Mouse (Mus musculus) large intestine, adult 2 months (tissue): Measurements from ENCODE around the gene Mdga2. TPM values are rescaled to one million over a fixed set of nuclear protein-coding genes. Genes with fewer than 3 reads are reported as not detected.

Experiments used
- DNase-seq: peaks from one replicate; pipeline ENCODE4 v3.0.0-alpha.2; 2012; ENCODE audit warnings: low read depth, low spot score
- WGBS: fragments of 180-500 bp; shearing (Covaris S2); methylation state at CpG from one replicate; pipeline ENCODE4 v1.1.7; 2018; 5-methylcytosine and 5-hydroxymethylcytosine counted together
- polyA plus RNA-seq: library from polyadenylated mRNA; depleted of rRNA; stranded (reverse); fragments of >200 nt; gene quantifications from 2 replicates; pipeline ENCODE4 v1.2.3, GENCODE M21; 2012

Mdga2 gene
- polyA plus RNA-seq, 1 experiment: 0.06 TPM

GRCm38 (mm10) chr12:66734536-66734935, 487.8 kb downstream of the Mdga2 start:
- no peak for DNase-seq
- 71% methylated on average over 3 of the region's 3 CpGs for WGBS

DNA sequence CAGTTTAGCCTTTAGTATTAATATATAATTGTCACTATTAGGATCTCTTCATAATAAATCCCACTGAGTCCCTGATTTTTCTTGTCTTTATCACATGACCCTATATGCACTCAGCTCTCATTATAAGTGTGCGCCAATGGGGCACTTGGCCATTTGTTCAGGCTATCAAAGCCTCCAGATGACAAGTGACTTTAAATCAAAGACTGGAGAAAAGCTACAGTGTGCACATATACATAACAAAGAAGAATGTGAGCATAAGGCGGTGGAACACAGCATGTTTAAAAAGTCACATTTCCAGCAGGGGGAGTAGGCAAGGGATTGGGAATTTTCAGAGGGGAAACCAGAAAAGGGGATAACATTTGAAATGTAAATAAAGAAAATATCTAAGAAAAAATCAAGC, 497.9 kb downstream of the Mdga2 start:
- DNase-seq: no peak
- 81% methylated on average over 2 of the region's 2 CpGs for WGBS

DNA sequence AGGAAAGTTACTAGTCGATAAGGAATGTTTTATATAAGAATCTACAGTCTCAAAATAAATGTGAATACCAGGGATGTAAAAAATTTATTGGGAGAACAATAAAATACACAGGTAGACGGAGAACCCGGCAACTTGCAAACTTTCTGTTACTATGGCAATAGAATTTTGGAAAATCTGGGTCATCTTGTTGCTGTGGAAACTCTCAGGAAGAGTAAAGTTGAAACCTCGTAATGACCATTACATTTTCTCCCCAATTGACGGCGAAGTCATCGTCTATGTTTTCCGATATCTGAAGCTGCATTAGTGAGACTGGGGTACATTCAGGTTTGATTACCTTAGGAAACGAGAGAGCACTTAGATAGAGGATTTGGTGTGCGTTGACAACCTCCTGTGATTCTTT, 514.0 kb downstream of the Mdga2 start:
- 70% methylated on average over 10 of the region's 10 CpGs for whole genome bisulfite sequencing
- no peak for DNase-seq

- 20% methylated on average over 2 of the region's 2 CpGs for WGBS
Observed at GRCm38 (mm10) chr12:66707431-66707830, 514.9 kb downstream of the Mdga2 start.

GRCm38 (mm10) chr12:66705015-66705414, 517.3 kb downstream of the Mdga2 start:
- DNase-seq: no peak

More at GRCm38 (mm10) chr12:66707431-66707830, 514.9 kb downstream of the Mdga2 start:
- DNase-seq: no peak

- no peak for DNase-seq
- 86% methylated on average over 3 of the region's 3 CpGs for WGBS
Observed at GRCm38 (mm10) chr12:66702781-66703180, 519.6 kb downstream of the Mdga2 start.

- 69% methylated on average over 3 of the region's 3 CpGs for WGBS
- DNase-seq: no peak
Observed at GRCm38 (mm10) chr12:66679558-66679957, 542.8 kb downstream of the Mdga2 start.

GRCm38 (mm10) chr12:66648605-66649552, 573.5 kb downstream of the Mdga2 start:
- no peak for DNase-seq
- 76% methylated on average over 12 of the region's 12 CpGs for WGBS

DNA sequence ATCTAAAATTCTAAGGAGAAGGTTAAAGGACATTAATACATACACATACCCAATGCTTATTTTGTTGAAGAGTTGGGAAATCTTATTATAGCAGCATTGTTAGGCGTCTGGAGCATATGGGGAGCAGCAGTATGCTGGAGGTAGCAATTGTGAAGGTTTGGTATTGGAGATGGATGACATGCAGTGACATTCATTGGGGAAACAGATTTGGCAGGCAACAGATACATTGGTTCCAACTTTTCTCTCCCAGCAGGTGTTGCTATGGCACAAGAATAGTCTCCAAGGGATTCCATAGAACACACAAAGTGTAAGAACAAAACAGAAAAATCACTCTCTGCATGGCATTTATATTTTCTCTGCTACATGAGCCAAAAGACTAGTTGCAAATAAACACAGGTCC, 581.9 kb downstream of the Mdga2 start:
- DNase-seq: no peak
- 32% methylated on average over 1 of the region's 1 CpGs for WGBS

- DNase-seq: no peak
- 61% methylated on average over 3 of the region's 3 CpGs for WGBS
Observed at GRCm38 (mm10) chr12:66619944-66620343, 602.4 kb downstream of the Mdga2 start.

GRCm38 (mm10) chr12:66591617-66592230, 630.6 kb downstream of the Mdga2 start:
- DNase-seq: no peak
- 50% methylated on average over 1 of the region's 1 CpGs for WGBS

- DNase-seq: no peak
- WGBS: 92% methylated on average over 1 of the region's 1 CpGs
Observed at GRCm38 (mm10) chr12:66565396-66565795, 657.0 kb downstream of the Mdga2 start.

DNA sequence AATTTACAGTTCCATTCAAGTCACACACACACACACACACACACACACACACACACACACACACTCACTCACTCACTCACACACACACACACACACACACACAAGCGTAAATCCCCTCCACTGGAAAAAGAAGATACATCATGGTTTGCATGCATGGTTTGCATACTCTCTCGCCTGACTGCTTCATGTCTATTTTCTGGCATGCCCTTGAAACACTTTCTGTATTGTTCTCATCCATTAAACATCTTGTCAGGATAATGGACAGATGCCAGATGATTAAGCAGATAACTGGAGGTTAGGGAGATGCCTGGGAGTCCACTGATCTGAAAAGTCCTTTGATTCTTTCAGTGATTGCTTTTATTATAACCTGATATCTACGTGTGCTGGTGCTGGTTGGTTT, 665.5 kb downstream of the Mdga2 start:
- WGBS: 70% methylated on average over 3 of the region's 3 CpGs
- no peak for DNase-seq

- WGBS: 53% methylated on average over 2 of the region's 2 CpGs
- no peak for DNase-seq
Observed at GRCm38 (mm10) chr12:66556178-66556820, 666.0 kb downstream of the Mdga2 start.

DNA sequence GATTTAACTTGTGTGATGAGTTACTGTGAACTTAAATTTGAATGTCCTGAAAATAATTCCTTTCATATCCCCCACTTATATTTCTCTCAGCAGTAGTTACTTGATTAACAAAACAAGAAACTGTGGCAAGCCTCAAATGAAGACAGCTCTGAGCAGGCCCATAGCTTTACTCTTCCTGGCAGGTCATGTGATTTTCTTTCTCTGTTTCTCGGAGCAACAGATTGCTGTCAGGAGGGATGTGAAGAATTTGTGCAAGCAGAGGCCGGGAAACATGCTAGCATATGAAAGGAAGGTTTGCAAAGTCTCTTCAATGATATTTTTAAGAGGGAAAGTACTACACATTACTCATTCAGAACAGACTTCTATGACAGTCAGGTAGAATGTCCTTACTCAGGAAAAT, 697.4 kb downstream of the Mdga2 start:
- WGBS: 49% methylated on average over 2 of the region's 2 CpGs

GRCm38 (mm10) chr12:66499258-66499657, 723.1 kb downstream of the Mdga2 start:
- DNase-seq: no peak
- 52% methylated on average over 4 of the region's 4 CpGs for WGBS

More for the DNA sequence above, 697.4 kb downstream of the Mdga2 start:
- no peak for DNase-seq

DNA sequence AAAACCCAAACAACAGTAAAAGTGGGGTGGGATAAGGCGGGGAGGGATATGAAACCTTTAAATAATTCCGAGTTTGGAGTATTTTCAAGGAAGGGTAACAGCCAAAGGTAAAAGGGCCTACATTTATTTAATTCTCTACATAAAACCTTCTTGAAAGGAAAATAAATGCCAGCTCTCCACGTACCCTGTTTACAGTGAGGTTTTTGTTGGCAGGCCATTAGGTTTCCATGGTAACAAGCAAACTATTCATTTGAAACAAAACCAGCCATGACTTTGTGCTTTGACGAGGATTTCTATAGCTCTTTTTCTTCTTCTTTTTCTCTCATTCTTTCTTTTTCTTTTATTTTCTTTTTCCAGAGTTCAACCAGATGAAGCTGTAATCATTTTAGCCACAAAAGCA, 751.5 kb downstream of the Mdga2 start:
- 48% methylated on average over 4 of the region's 4 CpGs for WGBS
- DNase-seq: no peak

DNA sequence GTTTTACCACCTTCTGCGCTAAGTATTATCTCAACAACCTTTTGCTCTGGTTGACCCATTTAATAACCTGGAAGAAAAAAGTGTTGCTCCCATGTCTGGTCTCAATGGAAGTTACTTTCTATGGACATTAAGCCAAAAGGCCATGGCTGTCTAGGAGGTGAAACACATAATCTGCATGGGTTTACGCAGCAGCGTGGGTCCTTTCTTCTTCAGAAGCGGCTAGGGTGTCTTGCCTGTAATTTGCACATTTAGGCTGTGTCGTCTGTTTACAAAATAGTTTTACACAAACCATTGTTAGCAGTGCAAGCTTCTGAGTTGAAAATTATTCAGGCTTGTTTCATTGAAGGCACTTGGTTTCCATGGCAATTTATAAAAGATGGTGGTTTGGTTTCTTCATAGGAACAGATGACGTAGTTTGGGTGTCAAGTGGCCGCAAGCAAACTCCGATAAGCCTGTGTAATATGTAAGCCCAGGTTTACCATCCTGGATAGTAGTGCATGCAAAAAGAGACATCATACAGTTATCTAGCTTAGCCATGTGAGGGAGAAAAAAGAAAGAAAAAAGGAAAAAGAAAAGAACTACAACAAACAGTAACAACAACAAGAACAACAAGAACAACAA, 752.0 kb downstream of the Mdga2 start:
- WGBS: 88% methylated on average over 8 of the region's 8 CpGs
- no peak for DNase-seq

DNA sequence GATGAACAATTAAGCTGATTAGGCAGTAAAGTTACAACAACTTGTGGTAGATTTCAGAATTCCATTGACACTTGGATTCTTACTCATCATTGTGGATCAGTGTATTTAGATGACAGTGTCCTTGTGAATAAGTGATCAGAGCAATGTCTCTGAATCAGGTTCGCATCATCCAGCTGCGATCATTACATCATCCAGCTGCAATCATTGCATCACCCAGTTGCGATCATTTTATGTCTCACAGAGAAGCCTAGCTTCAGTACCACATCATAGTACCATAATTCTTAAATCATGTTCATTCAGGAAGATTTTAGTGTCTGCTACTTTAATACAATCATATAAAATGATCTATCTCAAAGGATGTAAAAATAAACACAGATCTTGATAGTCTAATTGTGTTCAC, 756.8 kb downstream of the Mdga2 start:
- 91% methylated on average over 3 of the region's 3 CpGs for WGBS
- no peak for DNase-seq

- DNase-seq: no peak
- WGBS: 53% methylated on average over 2 of the region's 2 CpGs
Observed at GRCm38 (mm10) chr12:66443340-66443739, 779.0 kb downstream of the Mdga2 start.
